Mouse (Mus musculus) hindbrain, embryonic 16.5 days (tissue): Measurements from ENCODE around the gene Epm2a. TPM values are rescaled to one million over a fixed set of nuclear protein-coding genes. Genes with fewer than 3 reads are reported as not detected.
"Not testable (repeated sequence)": the region's sequence is repeated elsewhere in the genome, so short reads cannot be mapped to it uniquely, and the experiment has no call there.

Experiments used
- ATAC-seq: fragments of 200-750 bp; cut with Nextera tagmentation; 2 replicates; pipeline ENCODE4 v1.8.0; 2017; ENCODE audit warnings: moderate TSS enrichment, moderate library complexity
- H3K27ac ChIP-seq: fragments of 300-500 bp; sonication (generic); 2 replicates; pipeline ENCODE4 v1.5.1; 2014; ENCODE audit warnings: low read depth, mild to moderate bottlenecking, control low read depth, low read length, moderate library complexity
- H3K27me3 ChIP-seq: fragments of 300-500 bp; sonication (generic); replicated peaks from 2 replicates; pipeline ENCODE4 v1.6.1; 2014; ENCODE audit warnings: low read length; ENCODE audit not compliant: control insufficient read depth, insufficient read depth
- H3K36me3 ChIP-seq: fragments of 300-500 bp; sonication (generic); 2 replicates; pipeline ENCODE4 v1.6.1; 2014; ENCODE audit warnings: mild to moderate bottlenecking, low read length, moderate library complexity, mixed read lengths; ENCODE audit not compliant: control insufficient read depth, insufficient read depth
- H3K4me1 ChIP-seq: fragments of 300-500 bp; sonication (generic); 2 replicates; pipeline ENCODE4 v1.6.1; 2014; ENCODE audit warnings: low read depth, low read length; ENCODE audit not compliant: control insufficient read depth, insufficient read depth
- H3K4me2 ChIP-seq: fragments of 300-500 bp; sonication (generic); 2 replicates; pipeline ENCODE4 v1.6.1; 2014; ENCODE audit warnings: mild to moderate bottlenecking, low read length, control low read depth, moderate library complexity
- H3K4me3 ChIP-seq: fragments of 300-500 bp; sonication (generic); 2 replicates; pipeline ENCODE4 v1.5.1; 2014; ENCODE audit warnings: mild to moderate bottlenecking, low read length, control low read depth, moderate library complexity
- H3K9ac ChIP-seq: fragments of 300-500 bp; sonication (generic); 2 replicates; pipeline ENCODE4 v1.6.1; 2014; ENCODE audit warnings: low read depth, mild to moderate bottlenecking, control low read depth, low read length, moderate library complexity
- H3K9me3 ChIP-seq: fragments of 300-500 bp; sonication (generic); 2 replicates; pipeline ENCODE4 v1.6.1; 2014; ENCODE audit warnings: mild to moderate bottlenecking, low read length, moderate library complexity; ENCODE audit not compliant: control insufficient read depth
- WGBS: fragments of 180-500 bp; shearing (Covaris S2); extraction: QIAGEN DNeasy Blood & Tissue Kit; methylation state at CpG from one replicate; pipeline ENCODE4 v1.1.7; 2014; 5-methylcytosine and 5-hydroxymethylcytosine counted together
- polyA plus RNA-seq: library from polyadenylated mRNA; unstranded; fragments of >200 nt; fragmentation: Nextera tagmentation; extraction: Ambion mirVana; gene quantifications from 2 replicates; pipeline ENCODE4 v1.2.1, GENCODE M21; 2015

Gene Epm2a
- 1.8 and 2.1 TPM in 2 replicates for polyA plus RNA-seq

DNA sequence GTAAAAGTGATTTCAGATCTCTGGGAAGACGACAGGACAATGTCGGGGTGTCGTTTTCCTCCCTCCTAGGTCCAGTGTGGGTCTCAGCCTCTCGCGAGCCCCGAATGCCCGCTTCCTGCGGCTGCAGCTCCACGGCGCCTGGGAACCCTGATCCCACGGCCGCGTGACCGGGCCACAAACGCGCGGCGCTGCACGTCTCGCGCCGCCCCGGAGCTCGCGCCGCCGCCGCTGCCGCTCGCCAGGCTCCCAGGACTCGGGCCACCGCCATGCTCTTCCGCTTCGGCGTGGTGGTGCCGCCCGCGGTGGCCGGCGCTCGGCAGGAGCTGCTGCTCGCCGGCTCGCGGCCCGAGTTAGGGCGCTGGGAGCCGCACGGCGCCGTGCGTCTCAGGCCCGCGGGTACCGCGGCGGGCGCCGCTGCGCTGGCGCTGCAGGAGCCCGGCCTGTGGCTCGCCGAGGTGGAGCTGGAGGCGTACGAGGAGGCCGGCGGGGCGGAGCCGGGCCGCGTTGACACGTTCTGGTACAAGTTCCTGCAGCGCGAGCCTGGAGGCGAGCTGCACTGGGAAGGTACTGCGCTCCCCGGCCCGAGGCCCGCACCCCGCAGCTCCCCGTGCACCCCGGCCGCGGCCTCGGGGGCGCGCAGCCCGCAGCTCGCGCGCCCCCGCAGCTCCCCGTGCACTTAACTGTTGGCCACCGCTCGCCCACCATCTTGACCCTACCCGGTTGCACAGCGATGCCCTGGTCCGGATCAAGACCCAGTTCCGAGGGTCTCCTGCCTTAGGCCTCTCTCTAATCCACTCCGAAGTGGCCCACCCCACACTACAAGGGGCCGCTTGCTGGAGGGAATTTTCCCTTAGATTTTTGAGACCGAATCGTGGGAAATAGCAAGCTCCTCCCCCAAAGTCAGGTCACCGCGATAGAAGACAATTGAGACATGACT lies at the start of gene Epm2a:
Gene Epm2a, plus strand, starts transcription at position 200 of the 937 bp plus-strand sequence.
- WGBS, result under 1% methylated on average over 92 of the region's 106 CpGs
- Histone ChIP-seq H3K4me2 (peak within 1 kb of the TSS; percentile 81), H3K36me3 (no peaks in the 10 kb centered on the region), H3K4me1 (peaks cover 4% of the 10 kb centered on the region), H3K9ac (peak within 1 kb of the TSS; percentile 92), H3K27ac (peak within 1 kb of the TSS; percentile 98), H3K27me3 (no peaks in the 10 kb centered on the region), H3K9me3 (no peaks in the 10 kb centered on the region), H3K4me3 (peak within 1 kb of the TSS; percentile 72)
- peak; percentile 97 for ATAC-seq

GRCm38 (mm10) chr10:11298418-11298817 lies 44.8 kb upstream of the Epm2a start:
- no peak overlapping the region for H3K4me3 ChIP-seq
- no peaks in the 10 kb centered on the region for H3K4me1 ChIP-seq
- no peak overlapping the region for H3K27ac ChIP-seq
- 95% methylated on average over 6 of the region's 6 CpGs for WGBS
- H3K36me3 ChIP-seq, result peaks cover 2% of the 10 kb centered on the region; the same call in 1 of the 2 replicates
- no peak for ATAC-seq
- no peak overlapping the region for H3K9ac ChIP-seq
- no peaks in the 10 kb centered on the region for H3K9me3 ChIP-seq
- no peaks in the 10 kb centered on the region for H3K27me3 ChIP-seq
- H3K4me2 ChIP-seq, result no peak overlapping the region

GRCm38 (mm10) chr10:11305365-11306053 lies 37.7 kb upstream of the Epm2a start:
- WGBS, result 82% methylated on average over 9 of the region's 9 CpGs
- Histone ChIP-seq H3K9ac (no peak overlapping the region), H3K36me3 (no peaks in the 10 kb centered on the region), H3K27ac (no peak overlapping the region), H3K4me2 (no peak overlapping the region), H3K4me3 (no peak overlapping the region), H3K9me3 (no peaks in the 10 kb centered on the region), H3K27me3 (no peaks in the 10 kb centered on the region), H3K4me1 (no peaks in the 10 kb centered on the region)
- ATAC-seq, result no peak

- Histone ChIP-seq H3K9ac (no peak overlapping the region), H3K27ac (no peak overlapping the region), H3K4me1 (no peaks in the 10 kb centered on the region), H3K4me3 (no peak overlapping the region), H3K27me3 (no peaks in the 10 kb centered on the region), H3K4me2 (no peak overlapping the region), H3K9me3 (no peaks in the 10 kb centered on the region), H3K36me3 (no peaks in the 10 kb centered on the region)
- 38% methylated on average over 2 of the region's 2 CpGs for WGBS
- peak; percentile 66 for ATAC-seq
Observed at GRCm38 (mm10) chr10:11306054-11306367, 37.2 kb upstream of the Epm2a start.

- Histone ChIP-seq H3K27ac (no peak overlapping the region), H3K4me1 (no peaks in the 10 kb centered on the region), H3K9ac (no peak overlapping the region), H3K27me3 (no peaks in the 10 kb centered on the region), H3K4me2 (no peak overlapping the region), H3K36me3 (no peaks in the 10 kb centered on the region), H3K9me3 (no peaks in the 10 kb centered on the region), H3K4me3 (no peak overlapping the region)
- no peak for ATAC-seq
- 85% methylated on average over 1 of the region's 1 CpGs for WGBS
Observed at GRCm38 (mm10) chr10:11309866-11310265, 33.3 kb upstream of the Epm2a start.

DNA sequence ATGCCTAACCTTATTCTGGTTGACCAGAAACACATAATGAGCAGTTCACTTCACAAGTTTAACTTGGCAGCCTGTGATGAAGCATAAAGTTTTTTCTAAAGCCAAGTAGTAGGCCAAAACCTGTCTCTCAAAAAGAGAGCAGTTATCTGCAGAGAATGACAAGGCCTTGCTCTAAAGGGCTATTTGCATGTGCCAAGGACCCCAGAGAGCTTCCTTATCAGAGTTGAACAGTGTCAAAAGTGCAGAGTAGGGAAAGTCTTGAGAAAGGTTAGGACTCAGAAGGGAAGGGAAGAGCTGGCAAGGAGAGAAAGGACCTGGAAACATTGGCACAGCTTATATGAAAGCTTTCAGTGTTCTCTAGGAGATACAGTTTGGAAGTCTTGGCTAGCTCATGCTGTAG lies 32.7 kb upstream of the Epm2a start:
- H3K4me3 ChIP-seq, result no peak overlapping the region
- H3K4me2 ChIP-seq, result no peak overlapping the region
- H3K9ac ChIP-seq, result no peak overlapping the region
- no peaks in the 10 kb centered on the region for H3K9me3 ChIP-seq
- no peak for ATAC-seq
- no peaks in the 10 kb centered on the region for H3K4me1 ChIP-seq
- H3K36me3 ChIP-seq, result no peaks in the 10 kb centered on the region
- H3K27me3 ChIP-seq, result no peaks in the 10 kb centered on the region
- no peak overlapping the region for H3K27ac ChIP-seq

- H3K36me3 ChIP-seq, H3K4me2 ChIP-seq, H3K27ac ChIP-seq, ATAC-seq, H3K9me3 ChIP-seq, H3K9ac ChIP-seq, H3K27me3 ChIP-seq, H3K4me3 ChIP-seq, H3K4me1 ChIP-seq: not testable (repeated sequence)
Observed at GRCm38 (mm10) chr10:11317856-11318454, 25.2 kb upstream of the Epm2a start.

GRCm38 (mm10) chr10:11319446-11319970 lies 23.7 kb upstream of the Epm2a start:
- H3K27me3 ChIP-seq, result no peaks in the 10 kb centered on the region
- H3K9ac ChIP-seq, result no peak overlapping the region
- H3K4me2 ChIP-seq, result no peak overlapping the region
- ATAC-seq, result no peak
- H3K9me3 ChIP-seq, result no peaks in the 10 kb centered on the region
- 83% methylated on average over 1 of the region's 1 CpGs for WGBS
- no peaks in the 10 kb centered on the region for H3K36me3 ChIP-seq
- no peak overlapping the region for H3K27ac ChIP-seq
- no peaks in the 10 kb centered on the region for H3K4me1 ChIP-seq
- no peak overlapping the region for H3K4me3 ChIP-seq

DNA sequence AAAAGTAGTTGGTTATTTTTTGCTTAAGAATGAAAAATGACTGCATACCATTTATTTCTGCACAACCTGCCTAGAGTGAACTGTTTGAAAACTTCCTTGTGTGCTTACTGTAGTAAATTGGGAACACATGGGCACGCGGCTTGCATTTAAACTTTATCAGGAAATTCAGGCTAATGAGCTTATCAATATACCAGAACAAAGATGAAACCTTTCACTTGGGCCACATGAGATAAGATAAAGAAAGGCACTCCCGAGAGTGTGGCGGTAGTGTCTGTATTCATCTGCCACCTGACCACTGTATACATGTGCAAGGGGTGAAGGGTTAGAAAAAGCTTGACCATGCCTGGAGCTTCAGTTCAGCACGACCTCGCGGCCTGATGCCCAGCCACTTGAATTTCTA lies 20.9 kb upstream of the Epm2a start:
- Histone ChIP-seq H3K4me2 (no peak overlapping the region), H3K4me1 (no peaks in the 10 kb centered on the region), H3K27me3 (no peaks in the 10 kb centered on the region), H3K36me3 (no peaks in the 10 kb centered on the region), H3K4me3 (no peak overlapping the region), H3K9me3 (no peaks in the 10 kb centered on the region), H3K9ac (no peak overlapping the region), H3K27ac (no peak overlapping the region)
- 87% methylated on average over 7 of the region's 7 CpGs for WGBS
- ATAC-seq, result no peak
